Mouse (Mus musculus) heart, embryonic 11.5 days (tissue): ENCODE data around the gene Ndufs7. TPM values are rescaled to one million over a fixed set of nuclear protein-coding genes. Genes with fewer than 3 reads are reported as not detected.
A peak's percentile ranks its signal among the peaks of the same experiment; 100 is the strongest.
"Not testable (repeated sequence)": the region's sequence is repeated elsewhere in the genome, so short reads cannot be mapped to it uniquely, and the experiment has no call there.

Experiments
- ATAC-seq: fragments of 200-750 bp; cut with Nextera tagmentation; replicated peaks from 2 replicates; pipeline ENCODE4 v1.8.0; 2017; ENCODE audit warnings: moderate library complexity; ENCODE audit not compliant: insufficient number of reproducible peaks, low FRiP score, low TSS enrichment
- H3K27ac ChIP-seq: fragments of 300-500 bp; sonication (generic); 2 replicates; pipeline ENCODE4 v1.5.1; 2014; ENCODE audit warnings: mild to moderate bottlenecking, low read depth, low read length
- H3K27me3 ChIP-seq: fragments of 300-500 bp; sonication (generic); 2 replicates; pipeline ENCODE4 v1.6.1; 2014; ENCODE audit warnings: mild to moderate bottlenecking, low read length, mixed read lengths; ENCODE audit not compliant: control insufficient read depth, insufficient read depth
- H3K36me3 ChIP-seq: fragments of 300-500 bp; sonication (generic); 2 replicates; pipeline ENCODE4 v1.6.1; 2014; ENCODE audit warnings: mild to moderate bottlenecking, low read length, moderate library complexity, mixed read lengths; ENCODE audit not compliant: control insufficient read depth, insufficient read depth
- H3K4me1 ChIP-seq: fragments of 300-500 bp; sonication (generic); 2 replicates; pipeline ENCODE4 v1.6.1; 2014; ENCODE audit warnings: low read length; ENCODE audit not compliant: control insufficient read depth, insufficient read depth
- H3K4me2 ChIP-seq: fragments of 300-500 bp; sonication (generic); 2 replicates; pipeline ENCODE4 v1.6.1; 2014; ENCODE audit warnings: mild to moderate bottlenecking, moderate library complexity
- H3K4me3 ChIP-seq: fragments of 300-500 bp; sonication (generic); 2 replicates; pipeline ENCODE4 v1.5.1; 2014; ENCODE audit warnings: low read depth, low read length
- H3K9ac ChIP-seq: fragments of 300-500 bp; sonication (generic); 2 replicates; pipeline ENCODE4 v1.6.1; 2014; ENCODE audit warnings: mild to moderate bottlenecking, low read depth, low read length, moderate library complexity
- H3K9me3 ChIP-seq: fragments of 300-500 bp; sonication (generic); replicated peaks from 2 replicates; pipeline ENCODE4 v1.6.1; 2016; ENCODE audit warnings: low read length; ENCODE audit not compliant: control insufficient read depth
- WGBS: fragments of 180-500 bp; shearing (Covaris S2); extraction: QIAGEN DNeasy Blood & Tissue Kit; methylation state at CpG from one replicate; pipeline ENCODE4 v1.1.7; 2014; ENCODE audit not compliant: insufficient replicate concordance; 5-methylcytosine and 5-hydroxymethylcytosine counted together
- polyA plus RNA-seq: library from polyadenylated mRNA; unstranded; fragments of >200 nt; fragmentation: Nextera tagmentation; extraction: Ambion mirVana; gene quantifications from 2 replicates; pipeline ENCODE4 v1.2.1, GENCODE M21; 2014

Ndufs7 gene
- polyA plus RNA-seq, 1 experiment from 2014 or later, result 499 TPM

GRCm38 (mm10) chr10:80247849-80248248, 1.1 kb upstream of the Ndufs7 start:
- no peaks in the 10 kb centered on the region for H3K27me3 ChIP-seq
- no peaks in the 10 kb centered on the region for H3K9me3 ChIP-seq
- no peak overlapping the region for H3K4me3 ChIP-seq
- H3K4me2 ChIP-seq, result peak overlapping the region; percentile 32
- ATAC-seq, result no peak
- no peak overlapping the region for H3K9ac ChIP-seq
- WGBS, result 52% methylated on average over 6 of the region's 6 CpGs
- peaks cover 17% of the 10 kb centered on the region for H3K4me1 ChIP-seq
- H3K36me3 ChIP-seq, result peaks cover 12% of the 10 kb centered on the region
- no peak overlapping the region for H3K27ac ChIP-seq

- not testable (repeated sequence) for H3K9me3 ChIP-seq, H3K27ac ChIP-seq, ATAC-seq, H3K9ac ChIP-seq, H3K27me3 ChIP-seq
- Histone ChIP-seq H3K4me2 (peak overlapping the region; percentile 95), H3K4me3 (peak overlapping the region; percentile 95), H3K36me3 (peaks cover 12% of the 10 kb centered on the region), H3K4me1 (peaks cover 17% of the 10 kb centered on the region)
- WGBS, result 47% methylated on average over 3 of the region's 3 CpGs
Observed at GRCm38 (mm10) chr10:80248437-80248836, 484 bp upstream of the Ndufs7 start.

- Histone ChIP-seq H3K9ac (peak overlapping the region; percentile 98), H3K4me2 (peak overlapping the region; percentile 95), H3K27ac (peak overlapping the region; percentile 92; the same call in 1 of the 2 replicates), H3K4me1 (peaks cover 17% of the 10 kb centered on the region), H3K27me3 (no peaks in the 10 kb centered on the region), H3K36me3 (peaks cover 15% of the 10 kb centered on the region), H3K4me3 (peak overlapping the region; percentile 95), H3K9me3 (no peaks in the 10 kb centered on the region)
- 29% methylated on average over 2 of the region's 2 CpGs for WGBS
- no peak for ATAC-seq
Observed at GRCm38 (mm10) chr10:80250059-80250458, 1.1 kb downstream of the Ndufs7 start.

GRCm38 (mm10) chr10:80250573-80250972, 1.7 kb downstream of the Ndufs7 start:
- Histone ChIP-seq H3K4me1 (peaks cover 14% of the 10 kb centered on the region), H3K27me3 (no peaks in the 10 kb centered on the region), H3K9me3 (no peaks in the 10 kb centered on the region), H3K9ac (peak overlapping the region; percentile 98; the same call in 1 of the 2 replicates), H3K27ac (no peak overlapping the region), H3K36me3 (peaks cover 20% of the 10 kb centered on the region), H3K4me3 (peak overlapping the region; percentile 95; the same call in 1 of the 2 replicates), H3K4me2 (peak overlapping the region; percentile 95)
- WGBS, result 85% methylated on average over 4 of the region's 4 CpGs
- ATAC-seq, result no peak

GRCm38 (mm10) chr10:80252011-80252410, 3.1 kb downstream of the Ndufs7 start:
- H3K9ac ChIP-seq, result no peak overlapping the region
- H3K27ac ChIP-seq, result no peak overlapping the region
- H3K36me3 ChIP-seq, result peaks cover 30% of the 10 kb centered on the region

GRCm38 (mm10) chr10:80252493-80253274, 3.8 kb downstream of the Ndufs7 start:
- no peak overlapping the region for H3K4me3 ChIP-seq
- no peak overlapping the region for H3K9ac ChIP-seq
- H3K9me3 ChIP-seq, result no peaks in the 10 kb centered on the region
- peaks cover 14% of the 10 kb centered on the region for H3K4me1 ChIP-seq
- H3K4me2 ChIP-seq, result no peak overlapping the region
- ATAC-seq, result no peak
- H3K27ac ChIP-seq, result no peak overlapping the region
- H3K36me3 ChIP-seq, result peaks cover 33% of the 10 kb centered on the region
- 88% methylated on average over 11 of the region's 11 CpGs for WGBS
- no peaks in the 10 kb centered on the region for H3K27me3 ChIP-seq

More at GRCm38 (mm10) chr10:80252011-80252410, 3.1 kb downstream of the Ndufs7 start:
- no peaks in the 10 kb centered on the region for H3K27me3 ChIP-seq
- H3K9me3 ChIP-seq, result no peaks in the 10 kb centered on the region
- no peak overlapping the region for H3K4me3 ChIP-seq
- no peak overlapping the region for H3K4me2 ChIP-seq
- peaks cover 14% of the 10 kb centered on the region for H3K4me1 ChIP-seq
- no peak for ATAC-seq

- no peak overlapping the region for H3K4me3 ChIP-seq
- H3K9me3 ChIP-seq, result no peaks in the 10 kb centered on the region
- no peaks in the 10 kb centered on the region for H3K27me3 ChIP-seq
- no peak overlapping the region for H3K9ac ChIP-seq
- peaks cover 40% of the 10 kb centered on the region for H3K36me3 ChIP-seq
- no peak for ATAC-seq
- no peak overlapping the region for H3K4me2 ChIP-seq
- peaks cover 14% of the 10 kb centered on the region for H3K4me1 ChIP-seq
- WGBS, result 81% methylated on average over 6 of the region's 6 CpGs
- H3K27ac ChIP-seq, result no peak overlapping the region
Observed at GRCm38 (mm10) chr10:80253551-80253950, 4.6 kb downstream of the Ndufs7 start.

GRCm38 (mm10) chr10:80254331-80255297, 5.7 kb downstream of the Ndufs7 start:
- ATAC-seq, result no peak
- Histone ChIP-seq H3K27ac (no peak overlapping the region), H3K36me3 (peaks cover 43% of the 10 kb centered on the region), H3K9ac (no peak overlapping the region), H3K4me2 (no peak overlapping the region), H3K27me3 (no peaks in the 10 kb centered on the region), H3K4me1 (peaks cover 20% of the 10 kb centered on the region), H3K4me3 (no peak overlapping the region), H3K9me3 (no peaks in the 10 kb centered on the region)
- 92% methylated on average over 26 of the region's 26 CpGs for WGBS
